Mouse (Mus musculus) heart, embryonic 13.5 days (tissue): ENCODE measurements at regions not wholly inside any gene's neighbourhood (a gene's known extent, or its start where the extent isn't known, plus 50 kb on each side); places are given as distances from the start of the nearest gene placed in this dataset.

Source experiments
- ATAC-seq: fragments of 200-750 bp; cut with Nextera tagmentation; 2 replicates; pipeline ENCODE4 v1.8.0; 2017; ENCODE audit warnings: moderate TSS enrichment; ENCODE audit not compliant: insufficient number of reproducible peaks, low FRiP score, low TSS enrichment; ENCODE audit errors: extremely low read depth
- H3K27ac ChIP-seq: fragments of 300-500 bp; sonication (generic); replicated peaks from 2 replicates; pipeline ENCODE4 v1.5.1; 2015; ENCODE audit warnings: moderate library complexity, mild to moderate bottlenecking, inconsistent platforms
- H3K27me3 ChIP-seq: fragments of 300-500 bp; sonication (generic); replicated peaks from 2 replicates; pipeline ENCODE4 v1.6.1; 2015; ENCODE audit warnings: mild to moderate bottlenecking, inconsistent platforms
- H3K36me3 ChIP-seq: fragments of 300-500 bp; sonication (generic); 2 replicates; pipeline ENCODE4 v1.6.1; 2015; ENCODE audit warnings: mild to moderate bottlenecking, inconsistent platforms
- H3K4me1 ChIP-seq: fragments of 300-500 bp; sonication (generic); 2 replicates; pipeline ENCODE4 v1.6.1; 2015; ENCODE audit warnings: inconsistent platforms
- H3K4me2 ChIP-seq: fragments of 300-500 bp; sonication (generic); 2 replicates; pipeline ENCODE4 v1.6.1; 2015; ENCODE audit warnings: inconsistent platforms, mild to moderate bottlenecking, moderate library complexity
- H3K4me3 ChIP-seq: fragments of 300-500 bp; sonication (generic); 2 replicates; pipeline ENCODE4 v1.5.1; 2015; ENCODE audit warnings: moderate library complexity, mild to moderate bottlenecking, inconsistent platforms
- H3K9ac ChIP-seq: fragments of 300-500 bp; sonication (generic); 2 replicates; pipeline ENCODE4 v1.6.1; 2015; ENCODE audit warnings: inconsistent platforms, mild to moderate bottlenecking, moderate library complexity
- H3K9me3 ChIP-seq: fragments of 300-500 bp; sonication (generic); 2 replicates; pipeline ENCODE4 v1.6.1; 2016; ENCODE audit warnings: inconsistent platforms
- WGBS: fragments of 180-500 bp; shearing (Covaris S2); methylation state at CpG from one replicate; pipeline ENCODE4 v1.1.7; 2015; ENCODE audit warnings: mixed read lengths; 5-methylcytosine and 5-hydroxymethylcytosine counted together

GRCm38 (mm10) chr12:79974530-79974929, 138.3 kb downstream of the Zfp36l1 start:
- ATAC-seq: no peak
- H3K4me1 ChIP-seq: peaks cover 57% of the 10 kb centered on the region
- no peaks in the 10 kb centered on the region for H3K27me3 ChIP-seq
- H3K36me3 ChIP-seq: no peaks in the 10 kb centered on the region
- no peaks in the 10 kb centered on the region for H3K9me3 ChIP-seq
- WGBS: 34% methylated on average over 7 of the region's 7 CpGs
- no peak overlapping the region for H3K9ac ChIP-seq
- H3K27ac ChIP-seq: peak overlapping the region; percentile 88
- no peak overlapping the region for H3K4me3 ChIP-seq
- H3K4me2 ChIP-seq: no peak overlapping the region

GRCm38 (mm10) chr12:79973566-79974230, 139.1 kb downstream of the Zfp36l1 start:
- H3K27me3 ChIP-seq: no peaks in the 10 kb centered on the region
- no peak for ATAC-seq
- no peak overlapping the region for H3K4me2 ChIP-seq
- H3K36me3 ChIP-seq: no peaks in the 10 kb centered on the region
- H3K4me3 ChIP-seq: no peak overlapping the region
- 68% methylated on average over 7 of the region's 7 CpGs for WGBS
- no peaks in the 10 kb centered on the region for H3K9me3 ChIP-seq
- no peak overlapping the region for H3K9ac ChIP-seq
- H3K27ac ChIP-seq: peak overlapping the region; percentile 88
- H3K4me1 ChIP-seq: peaks cover 64% of the 10 kb centered on the region

GRCm38 (mm10) chr12:79970981-79971390, 141.8 kb downstream of the Zfp36l1 start:
- peak overlapping the region; percentile 67 for H3K27ac ChIP-seq
- H3K36me3 ChIP-seq: no peaks in the 10 kb centered on the region
- peak overlapping the region; percentile 34; the same call in 1 of the 2 replicates for H3K9ac ChIP-seq
- no peak overlapping the region for H3K4me3 ChIP-seq
- H3K4me2 ChIP-seq: no peak overlapping the region
- H3K9me3 ChIP-seq: no peaks in the 10 kb centered on the region
- peaks cover 85% of the 10 kb centered on the region for H3K4me1 ChIP-seq
- no peak for ATAC-seq
- H3K27me3 ChIP-seq: no peaks in the 10 kb centered on the region
- 52% methylated on average over 5 of the region's 5 CpGs for WGBS

- 42% methylated on average over 13 of the region's 13 CpGs for WGBS
- Histone ChIP-seq H3K4me3 (no peak overlapping the region), H3K36me3 (no peaks in the 10 kb centered on the region), H3K9me3 (no peaks in the 10 kb centered on the region), H3K27ac (peak overlapping the region; percentile 67), H3K27me3 (no peaks in the 10 kb centered on the region), H3K4me2 (no peak overlapping the region), H3K9ac (peak overlapping the region; percentile 47; the same call in 1 of the 2 replicates), H3K4me1 (peaks cover 85% of the 10 kb centered on the region)
- no peak for ATAC-seq
These were observed 142.4 kb downstream of the Zfp36l1 start for GRCm38 (mm10) chr12:79970227-79970901.

- H3K36me3 ChIP-seq: no peaks in the 10 kb centered on the region
- H3K27me3 ChIP-seq: no peaks in the 10 kb centered on the region
- peaks cover 85% of the 10 kb centered on the region for H3K4me1 ChIP-seq
- WGBS: 77% methylated on average over 3 of the region's 3 CpGs
- ATAC-seq: no peak
- no peak overlapping the region for H3K4me2 ChIP-seq
- no peak overlapping the region for H3K4me3 ChIP-seq
- peak overlapping the region; percentile 67 for H3K27ac ChIP-seq
- H3K9me3 ChIP-seq: no peaks in the 10 kb centered on the region
- H3K9ac ChIP-seq: peak overlapping the region; percentile 15; the same call in 1 of the 2 replicates
These were observed 143.2 kb downstream of the Zfp36l1 start for GRCm38 (mm10) chr12:79969346-79970226.

- ATAC-seq: no peak
- 61% methylated on average over 3 of the region's 3 CpGs for WGBS
- Histone ChIP-seq H3K4me3 (no peak overlapping the region), H3K27ac (peak overlapping the region; percentile 14; the same call in 1 of the 2 replicates), H3K9ac (0 out of 2 replicates have a peak overlapping the region, but pooled peaks have one; percentile 20), H3K4me2 (no peak overlapping the region), H3K4me1 (peaks cover 76% of the 10 kb centered on the region), H3K9me3 (no peaks in the 10 kb centered on the region), H3K36me3 (no peaks in the 10 kb centered on the region), H3K27me3 (no peaks in the 10 kb centered on the region)
These were observed 144.1 kb downstream of the Zfp36l1 start for GRCm38 (mm10) chr12:79968676-79969075.

- Histone ChIP-seq H3K27me3 (no peaks in the 10 kb centered on the region), H3K36me3 (no peaks in the 10 kb centered on the region), H3K9ac (peak overlapping the region; percentile 28; the same call in 1 of the 2 replicates), H3K9me3 (no peaks in the 10 kb centered on the region), H3K4me3 (no peak overlapping the region), H3K4me1 (peaks cover 72% of the 10 kb centered on the region), H3K27ac (peak overlapping the region; percentile 91), H3K4me2 (no peak overlapping the region)
- WGBS: 52% methylated on average over 11 of the region's 11 CpGs
- ATAC-seq: no peak
These were observed 145.1 kb downstream of the Zfp36l1 start for GRCm38 (mm10) chr12:79967491-79968255.

- no peak overlapping the region for H3K4me3 ChIP-seq
- WGBS: 26% methylated on average over 12 of the region's 12 CpGs
- H3K4me1 ChIP-seq: peaks cover 71% of the 10 kb centered on the region
- peak overlapping the region; percentile 91 for H3K27ac ChIP-seq
- H3K9ac ChIP-seq: peak overlapping the region; percentile 86; the same call in 1 of the 2 replicates
- no peaks in the 10 kb centered on the region for H3K27me3 ChIP-seq
- H3K4me2 ChIP-seq: peak overlapping the region; percentile 76
- no peak for ATAC-seq
- no peaks in the 10 kb centered on the region for H3K36me3 ChIP-seq
- H3K9me3 ChIP-seq: no peaks in the 10 kb centered on the region
These were observed 146.0 kb downstream of the Zfp36l1 start for GRCm38 (mm10) chr12:79966621-79967490.

GRCm38 (mm10) chr12:79966289-79966615, 146.6 kb downstream of the Zfp36l1 start:
- Histone ChIP-seq H3K4me3 (no peak overlapping the region), H3K4me2 (peak overlapping the region; percentile 76), H3K27me3 (no peaks in the 10 kb centered on the region), H3K9ac (peak overlapping the region; percentile 86), H3K36me3 (no peaks in the 10 kb centered on the region), H3K27ac (peak overlapping the region; percentile 91), H3K4me1 (peaks cover 65% of the 10 kb centered on the region), H3K9me3 (no peaks in the 10 kb centered on the region)
- no peak for ATAC-seq
- WGBS: 47% methylated on average over 6 of the region's 6 CpGs
